Mouse (Mus musculus) adrenal gland, postnatal 4 days (tissue): ENCODE measurements around the gene Spats2. TPM values are rescaled to one million over a fixed set of nuclear protein-coding genes. Genes with fewer than 3 reads are reported as not detected.
"Not testable (repeated sequence)": the region's sequence is repeated elsewhere in the genome, so short reads cannot be mapped to it uniquely, and the experiment has no call there.

Source experiments
- DNase-seq, 2 experiments: peaks; one replicate each; pipeline ENCODE4 v3.0.0; 2021 to 2022; ENCODE audit warnings: low spot score in 2 of 2, mixed read lengths in 2 of 2
- long read RNA-seq, 2 experiments: library from polyadenylated mRNA; stranded (forward); transcript quantifications; one replicate each; pipeline ENCODE4 v2.0.0; 2021
- total RNA-seq, 2 experiments: library from RNA; stranded (reverse); gene quantifications; 2 replicates each; pipeline ENCODE4 v1.2.3; 2021

Gene Spats2
- total RNA-seq, result 10 to 100 TPM; 30.7 to 34.1 TPM
- long read RNA-seq, experiment 1, transcript Spats2-201 (13 exons, 3,096 nt), result major isoform, 25 of 35 reads
- long read RNA-seq, experiment 1, partial matches to known transcripts, result 4 of 35 reads
- long read RNA-seq, experiment 1, other reads (novel, unspliced or antisense), result 6 of 35 reads
- long read RNA-seq, experiment 2, transcript Spats2-201 (13 exons, 3,096 nt), result major isoform, 63 of 76 reads
- long read RNA-seq, experiment 2, partial matches to known transcripts, result 5 of 76 reads
- long read RNA-seq, experiment 2, other reads (novel, unspliced or antisense), result 8 of 76 reads

GRCm38 (mm10) chr15:99125711-99126080, at the start of gene Spats2:
TSS of gene Spats2 (plus strand) at chr15:99125916.
- no peak for DNase-seq

GRCm38 (mm10) chr15:99076011-99076410, 49.7 kb upstream of the Spats2 start:
- DNase-seq, result not testable (repeated sequence)

GRCm38 (mm10) chr15:99078181-99078910, 47.4 kb upstream of the Spats2 start:
- DNase-seq, result no peak

- no peak for DNase-seq
These were observed 45.9 kb upstream of the Spats2 start for GRCm38 (mm10) chr15:99079804-99080203.

GRCm38 (mm10) chr15:99082322-99082721, 43.4 kb upstream of the Spats2 start:
- no peak for DNase-seq

- DNase-seq, result no peak
These were observed 42.9 kb upstream of the Spats2 start for GRCm38 (mm10) chr15:99082840-99083239.

GRCm38 (mm10) chr15:99083258-99083657, 42.5 kb upstream of the Spats2 start:
- no peak for DNase-seq

- no peak for DNase-seq
These were observed 41.7 kb upstream of the Spats2 start for GRCm38 (mm10) chr15:99083867-99084557.

- no peak for DNase-seq
These were observed 41.1 kb upstream of the Spats2 start for GRCm38 (mm10) chr15:99084618-99085017.

- DNase-seq, result no peak
These were observed 39.7 kb upstream of the Spats2 start for GRCm38 (mm10) chr15:99085997-99086396.

- no peak for DNase-seq
These were observed 38.3 kb upstream of the Spats2 start, which contains the start of gene C1ql4 for GRCm38 (mm10) chr15:99087253-99088075. TSS of gene C1ql4 (minus strand) at chr15:99087817.

GRCm38 (mm10) chr15:99088292-99088691, 37.4 kb upstream of the Spats2 start:
- peak; percentile 68 to 81 for DNase-seq

GRCm38 (mm10) chr15:99089069-99089468, 36.6 kb upstream of the Spats2 start:
- no peak for DNase-seq

- no peak for DNase-seq
These were observed 32.8 kb upstream of the Spats2 start, which contains the start of gene Dnajc22 for GRCm38 (mm10) chr15:99092870-99093269. TSS of gene Dnajc22 (plus strand) at chr15:99093170.

- no peak for DNase-seq
These were observed 32.1 kb upstream of the Spats2 start for GRCm38 (mm10) chr15:99093291-99094258.

- DNase-seq, result no peak
These were observed 31.0 kb upstream of the Spats2 start for GRCm38 (mm10) chr15:99094631-99095270.

- DNase-seq, result no peak
These were observed 30.4 kb upstream of the Spats2 start for GRCm38 (mm10) chr15:99095356-99095755.

- no peak for DNase-seq
These were observed 29.5 kb upstream of the Spats2 start for GRCm38 (mm10) chr15:99096061-99096793.
